Mouse (Mus musculus) ovary, postnatal 14 days (tissue): Measurements from ENCODE around the gene Baz2b.
A peak's percentile ranks its signal among the peaks of the same experiment; 100 is the strongest.

Experiments
- DNase-seq: peaks from one replicate; pipeline ENCODE4 v3.0.0; 2022; ENCODE audit warnings: low spot score

The Baz2b gene

DNA sequence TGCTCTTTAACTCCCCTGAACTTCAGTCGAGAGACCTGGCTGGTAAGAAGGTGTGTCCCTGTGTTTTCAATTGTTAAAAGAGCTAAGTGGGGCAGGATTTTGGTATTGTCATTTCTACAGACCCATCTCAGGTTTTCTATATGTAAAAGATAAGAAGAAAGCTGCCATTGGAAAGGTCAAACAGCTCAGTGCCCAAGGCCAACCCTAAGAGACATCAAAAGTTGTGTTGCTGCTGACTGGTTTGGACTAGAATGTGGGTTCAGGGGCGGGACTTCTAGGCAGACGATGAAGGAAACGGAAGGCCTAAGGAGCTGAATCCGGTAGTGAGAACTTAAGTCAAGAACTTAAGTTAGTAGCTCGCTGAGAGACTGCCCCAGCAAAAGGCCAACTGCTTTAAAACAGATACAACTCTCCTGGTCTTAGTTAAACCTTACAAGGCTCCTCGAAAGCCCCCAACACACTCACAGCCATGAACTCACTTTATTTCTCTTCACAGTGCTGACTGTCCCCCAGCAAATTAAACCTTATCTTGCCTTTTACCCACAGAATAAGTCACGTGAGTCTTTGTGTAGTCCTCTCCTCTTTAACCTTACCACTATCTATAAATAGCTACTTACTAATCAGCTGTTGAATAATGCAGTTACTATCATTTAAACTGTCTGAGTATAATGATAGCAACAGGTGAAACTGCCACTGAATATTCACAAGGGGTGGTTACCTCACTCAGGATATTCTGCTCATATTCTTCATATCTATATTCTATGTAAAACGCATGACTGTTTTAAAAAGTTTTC lies 158.8 kb downstream of the Baz2b start:
- DNase-seq: no peak

DNA sequence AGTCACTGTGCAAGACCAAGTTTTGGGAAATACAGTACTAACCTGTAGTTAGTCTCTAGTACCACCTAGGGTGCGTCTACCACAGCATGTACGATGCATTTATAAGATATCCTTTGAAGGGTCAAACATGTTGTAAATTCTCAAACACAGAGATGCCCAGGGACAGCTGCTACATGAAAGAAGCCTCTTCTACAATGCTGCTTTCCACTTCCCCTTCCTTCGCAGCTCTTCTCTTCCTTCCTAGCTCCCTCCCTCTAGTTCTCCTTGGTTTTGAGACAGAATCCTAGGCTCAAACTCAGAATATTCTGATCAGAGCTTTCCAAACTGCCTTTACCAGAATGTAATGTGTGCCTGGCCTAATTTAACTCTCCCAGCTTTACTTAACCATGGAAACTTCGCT lies 159.8 kb downstream of the Baz2b start:
- DNase-seq: no peak

GRCm38 (mm10) chr2:60049351-60049750 lies 160.3 kb downstream of the Baz2b start:
- no peak for DNase-seq

GRCm38 (mm10) chr2:60045995-60046394 lies 163.6 kb downstream of the Baz2b start:
- DNase-seq: no peak

DNA sequence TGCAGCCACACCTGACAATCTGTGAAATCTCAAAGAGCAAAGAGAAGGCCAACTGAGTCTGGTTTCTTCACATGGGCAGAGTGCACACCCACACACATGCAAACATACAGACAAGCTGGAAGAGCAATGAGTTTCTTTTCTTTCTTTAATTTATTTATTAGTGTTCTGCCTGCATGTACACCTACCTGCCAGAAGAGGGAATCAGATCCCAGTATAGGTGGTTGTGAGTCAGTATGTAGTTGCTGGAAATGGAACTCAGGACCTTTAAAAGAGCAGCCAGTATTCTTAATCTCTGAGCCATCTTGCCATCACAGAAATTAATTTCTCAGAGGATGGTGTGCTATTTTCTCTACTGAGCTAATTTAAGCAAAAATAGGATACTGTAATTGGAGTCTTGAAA lies 164.7 kb downstream of the Baz2b start:
- DNase-seq: no peak

- DNase-seq: no peak
Measured at GRCm38 (mm10) chr2:60044540-60044939, 165.1 kb downstream of the Baz2b start.

DNA sequence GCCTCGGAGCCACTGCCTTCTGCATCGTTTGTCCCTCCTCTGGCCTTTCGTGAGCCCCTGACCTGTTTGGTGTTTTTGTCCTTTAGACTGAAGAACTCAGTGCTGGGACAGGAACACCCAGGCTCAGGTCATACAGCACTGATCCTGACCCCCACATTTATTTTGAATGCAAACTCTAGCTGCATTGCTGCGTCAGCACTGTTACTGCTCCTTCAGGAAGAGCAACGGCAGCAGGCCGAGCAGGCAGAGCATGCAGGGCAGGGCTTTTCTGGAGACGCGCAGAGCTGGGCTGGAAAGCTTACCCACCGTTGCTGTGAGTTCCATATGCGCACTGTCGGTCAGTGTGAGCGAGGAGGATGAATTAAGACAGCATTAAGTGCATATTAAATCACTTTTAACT lies 166.9 kb downstream of the Baz2b start:
- no peak for DNase-seq

DNA sequence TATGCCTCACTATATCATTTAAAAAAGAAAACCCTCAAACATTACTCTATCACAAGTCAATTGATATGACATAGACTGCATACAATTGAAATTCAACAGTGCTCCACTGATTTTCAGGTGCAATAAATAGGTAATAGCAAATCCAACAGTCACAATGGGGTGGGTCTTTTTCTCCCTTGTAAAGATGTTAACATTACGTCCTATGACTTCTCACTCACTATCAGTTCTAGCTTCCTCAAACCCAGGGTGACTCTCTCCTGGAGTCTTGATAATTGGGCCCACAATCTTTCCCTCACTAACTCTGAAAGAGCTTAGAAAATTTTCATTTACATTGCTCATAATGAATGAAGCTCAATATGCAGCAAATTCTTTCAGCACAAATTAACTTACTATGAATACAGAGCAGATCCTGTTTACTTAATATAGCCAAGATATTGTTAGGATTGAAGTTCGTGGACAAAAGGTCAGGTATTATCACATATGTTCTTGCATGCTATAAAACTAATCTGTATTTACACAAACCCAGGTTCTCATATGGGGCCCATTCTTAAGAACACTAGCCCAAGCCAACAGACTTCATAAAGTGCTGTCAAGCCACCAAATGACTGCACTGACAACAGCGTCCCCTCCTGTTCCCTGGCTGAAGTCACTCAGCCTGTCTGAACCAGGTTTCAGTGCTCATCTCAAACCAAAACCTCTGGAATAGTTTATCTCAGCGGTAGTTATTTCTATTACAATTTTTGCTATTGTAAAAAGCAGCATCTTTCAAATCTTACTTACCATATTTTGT lies 168.0 kb downstream of the Baz2b start:
- no peak for DNase-seq

DNA sequence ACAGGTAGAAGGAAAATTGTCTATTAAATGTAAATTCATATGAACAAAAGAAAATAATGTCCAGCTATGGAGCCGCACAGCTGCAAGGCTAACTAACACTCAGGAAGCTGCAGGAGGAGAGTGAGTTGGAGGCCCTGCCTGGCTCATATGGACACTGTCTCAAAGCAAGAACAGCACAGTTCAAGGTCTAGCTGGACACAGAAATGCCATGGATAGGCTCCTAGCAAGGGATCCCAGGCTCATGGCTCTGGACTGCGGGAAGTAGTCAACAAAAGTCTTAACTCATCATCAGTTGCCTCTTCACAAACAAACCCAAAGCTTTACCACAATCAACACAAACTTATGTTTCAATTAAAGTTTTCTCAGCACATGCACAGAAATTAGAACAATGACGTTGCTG lies 169.5 kb downstream of the Baz2b start:
- no peak for DNase-seq

DNA sequence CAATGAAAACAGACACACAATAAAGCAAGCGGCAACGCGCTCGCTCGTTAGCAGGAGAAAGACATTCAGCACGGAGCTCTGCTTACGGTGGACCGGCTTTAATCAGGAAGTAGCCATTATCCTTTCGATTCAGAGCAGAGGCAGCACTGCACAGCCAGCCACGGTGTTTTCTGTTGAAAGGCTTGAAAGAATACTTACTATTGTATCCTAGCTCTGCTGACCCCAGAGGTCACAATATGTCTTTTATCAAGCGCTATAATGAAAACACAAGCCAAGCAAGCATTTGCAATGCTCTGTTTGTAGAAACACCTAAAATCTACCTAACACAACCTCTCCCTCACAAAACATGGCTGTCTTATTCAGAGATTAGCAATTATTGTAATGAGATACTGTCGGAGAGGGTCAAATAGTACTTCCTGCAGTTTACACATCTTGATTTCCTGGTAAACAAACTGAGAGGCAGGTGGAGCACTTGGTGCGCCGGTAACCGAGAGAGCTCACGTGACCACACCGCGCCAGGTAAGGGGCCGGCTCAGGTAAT lies 172.6 kb downstream of the Baz2b start:
- DNase-seq: peak; percentile 18

- no peak for DNase-seq
Measured at GRCm38 (mm10) chr2:60036361-60036760, 173.3 kb downstream of the Baz2b start.

DNA sequence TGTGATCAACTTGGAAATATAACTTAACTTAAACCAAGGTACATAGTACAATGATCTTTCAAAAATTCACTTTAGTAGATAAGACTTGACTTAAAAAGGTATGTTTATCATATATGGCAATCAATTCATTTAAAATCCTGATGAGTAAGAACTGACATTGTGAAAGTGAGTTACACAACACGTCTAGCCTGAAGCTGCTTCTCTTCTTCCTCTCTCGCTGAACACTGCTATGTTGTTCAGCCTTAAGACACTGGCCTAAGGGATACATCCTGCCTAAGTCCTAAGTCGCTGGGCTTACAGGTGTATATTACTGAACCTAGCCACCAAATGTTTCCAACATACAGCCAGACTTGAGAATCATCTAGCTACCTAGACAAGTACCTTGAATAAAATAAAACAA lies 178.6 kb downstream of the Baz2b start:
- no peak for DNase-seq

DNA sequence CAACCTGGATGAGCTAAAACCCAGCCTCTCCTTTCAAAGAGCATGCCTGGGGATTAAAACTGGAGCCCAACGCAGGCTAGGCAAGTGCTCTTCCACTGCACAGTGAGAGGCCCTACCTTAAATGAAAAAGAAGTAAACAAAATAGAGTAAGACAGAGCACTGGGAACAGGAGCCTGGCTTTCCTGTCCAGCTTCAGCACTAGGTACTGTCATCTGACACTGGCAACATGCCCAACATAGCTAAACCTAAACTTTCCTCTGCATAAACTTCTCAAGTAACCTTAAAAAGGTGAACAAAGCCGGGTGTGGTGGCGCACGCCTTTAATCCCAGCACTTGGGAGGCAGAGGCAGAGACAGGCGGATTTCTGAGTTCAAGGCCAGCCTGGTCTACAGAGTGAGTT lies 180.6 kb downstream of the Baz2b start:
- no peak for DNase-seq

DNA sequence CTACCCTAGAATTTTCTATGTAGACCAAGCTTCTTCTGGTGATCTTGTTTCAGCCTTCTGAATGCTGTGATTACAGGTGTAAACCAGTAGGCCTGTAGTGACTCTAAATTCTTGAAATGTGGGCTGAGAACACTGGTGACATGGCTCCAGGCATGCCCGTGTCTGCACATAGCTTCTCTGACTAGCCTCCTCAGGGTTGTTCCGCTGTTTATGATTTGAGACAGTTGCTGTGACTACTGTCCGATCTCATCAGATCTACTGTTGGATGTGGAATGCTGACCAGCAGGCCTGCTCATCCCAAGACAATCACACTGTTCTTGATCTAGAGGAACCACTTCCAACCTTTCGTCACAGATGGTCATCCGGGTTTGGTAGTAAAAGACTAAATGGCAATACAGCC lies 182.5 kb downstream of the Baz2b start:
- DNase-seq: no peak

DNA sequence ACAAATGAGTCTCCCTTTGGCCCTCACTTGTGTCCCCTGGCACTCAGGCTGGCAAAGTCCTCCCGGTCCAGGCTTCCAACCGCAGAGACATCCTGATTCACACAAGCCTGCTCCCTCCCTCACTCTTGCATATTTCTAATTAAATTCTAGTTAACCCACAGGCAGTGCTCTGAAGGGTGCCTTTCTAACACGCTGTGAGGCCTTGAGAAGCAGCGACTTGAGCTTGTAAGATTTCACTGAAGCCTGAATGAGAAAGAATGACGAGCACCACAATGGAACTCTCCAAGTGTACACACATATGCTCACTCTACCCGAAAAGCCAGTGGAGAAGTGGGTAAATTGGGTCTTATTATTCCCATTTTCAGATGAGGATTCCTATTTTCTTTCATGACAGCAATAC lies 183.1 kb downstream of the Baz2b start:
- DNase-seq: no peak

DNA sequence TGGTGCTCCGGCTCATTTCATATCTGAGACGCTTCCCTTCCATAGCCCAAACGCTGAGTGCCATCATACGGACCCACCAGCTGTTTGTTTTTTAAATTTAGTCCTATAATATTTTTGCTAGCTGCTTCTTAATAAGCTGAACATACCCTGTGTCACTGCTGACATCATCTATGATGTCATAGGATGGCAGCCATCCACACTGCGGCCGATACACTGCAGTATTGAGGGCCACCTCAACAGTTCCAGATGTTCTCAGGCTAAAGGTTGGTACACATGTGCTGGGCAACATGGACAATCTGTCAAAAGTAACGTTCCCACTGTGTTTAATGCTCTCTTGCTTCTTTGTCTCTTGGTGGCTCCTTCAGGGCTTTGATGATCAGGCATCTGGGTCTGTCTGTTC lies 185.9 kb downstream of the Baz2b start:
- no peak for DNase-seq

DNA sequence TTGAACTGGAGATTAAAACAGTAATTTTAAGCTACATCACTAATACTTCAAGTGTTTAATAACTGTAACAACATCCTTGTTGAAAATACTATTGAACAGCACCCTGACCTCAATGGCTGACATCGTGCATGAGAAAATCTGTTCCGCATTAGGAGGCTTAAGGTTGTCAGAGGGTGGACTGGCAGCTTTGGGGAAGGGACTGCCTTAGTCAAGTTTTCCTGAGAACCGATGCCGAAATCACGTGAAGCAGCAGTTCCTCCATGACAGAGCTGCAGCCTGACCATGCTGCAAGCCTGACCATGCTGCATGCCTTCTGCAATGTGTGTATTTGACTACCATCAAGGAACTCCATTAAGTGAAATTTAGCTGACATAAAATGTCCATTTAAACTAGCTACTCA lies 188.1 kb downstream of the Baz2b start:
- no peak for DNase-seq

GRCm38 (mm10) chr2:60021138-60021537 lies 188.5 kb downstream of the Baz2b start:
- no peak for DNase-seq

- no peak for DNase-seq
Measured at GRCm38 (mm10) chr2:60019546-60020250, 189.9 kb downstream of the Baz2b start.

DNA sequence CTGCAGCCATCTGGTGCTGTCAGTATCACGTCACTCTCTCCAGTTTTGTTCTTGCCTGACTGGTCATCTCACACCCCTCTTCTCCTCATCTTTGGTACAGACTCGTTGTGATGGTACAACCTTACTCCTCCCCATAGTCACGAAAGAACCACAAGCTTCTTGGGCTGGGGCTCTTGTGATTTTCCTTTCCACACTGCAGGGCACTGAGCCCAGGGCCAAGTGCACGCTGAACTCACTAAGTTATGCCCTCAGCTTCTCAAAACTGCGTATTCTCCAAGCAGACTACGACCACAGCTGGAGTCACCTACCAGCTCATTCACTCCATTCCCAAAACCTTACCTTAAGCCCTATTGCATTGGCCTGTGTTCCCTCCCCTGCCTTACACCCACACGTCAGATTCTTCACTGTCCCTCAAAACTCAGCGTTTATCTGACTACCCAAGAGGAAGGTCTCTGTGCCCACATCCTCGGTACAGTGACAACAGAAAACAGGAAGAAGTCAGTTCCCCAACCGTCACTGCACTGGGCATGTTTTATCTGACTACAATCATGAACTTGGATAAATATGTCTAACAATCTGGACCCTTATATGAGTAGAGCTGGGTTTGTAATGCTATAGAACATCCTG lies 190.7 kb downstream of the Baz2b start:
- DNase-seq: no peak

GRCm38 (mm10) chr2:60011526-60011925 lies 198.1 kb downstream of the Baz2b start:
- no peak for DNase-seq

DNA sequence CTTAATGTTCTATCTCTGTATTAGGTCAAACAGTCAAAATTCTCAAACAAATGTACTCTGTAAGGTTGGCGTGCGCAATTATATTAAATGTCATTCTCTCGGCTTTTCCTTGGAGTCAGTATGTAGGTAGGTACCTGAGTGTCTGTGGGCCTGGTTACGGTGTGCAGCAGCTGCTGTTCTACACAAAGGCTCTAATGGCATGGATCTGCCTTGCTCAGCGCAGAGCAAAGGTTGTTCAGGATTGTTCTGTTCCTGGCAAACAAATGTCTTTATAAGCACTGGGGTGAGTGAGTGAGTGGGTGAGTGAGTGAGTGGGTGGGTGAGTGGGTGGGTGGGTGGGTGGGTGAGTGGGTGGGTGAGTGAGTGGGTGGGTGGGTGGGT lies 206.0 kb downstream of the Baz2b start:
- DNase-seq: no peak
